Mouse (Mus musculus) embryonic facial prominence, embryonic 11.5 days (tissue): ENCODE measurements at regions not wholly inside any gene's neighbourhood (a gene's known extent, or its start where the extent isn't known, plus 50 kb on each side); places are given as distances from the start of the nearest gene placed in this dataset.

Source experiments
- ATAC-seq: fragments of 200-750 bp; cut with Nextera tagmentation; replicated peaks from 2 replicates; pipeline ENCODE4 v1.8.0; 2017; ENCODE audit warnings: low read depth; ENCODE audit not compliant: insufficient number of reproducible peaks, low FRiP score, low TSS enrichment
- DNase-seq: peaks from one replicate; pipeline ENCODE4 v3.0.0-alpha.2; 2015; ENCODE audit warnings: low spot score
- H3K27ac ChIP-seq: fragments of 300-500 bp; sonication (generic); replicated peaks from 2 replicates; pipeline ENCODE4 v1.5.1; 2014; ENCODE audit warnings: mild to moderate bottlenecking, low read depth, low read length, control low read depth
- H3K27me3 ChIP-seq: fragments of 300-500 bp; sonication (generic); 2 replicates; pipeline ENCODE4 v1.6.1; 2014; ENCODE audit warnings: mild to moderate bottlenecking, low read length, moderate library complexity, mixed read lengths; ENCODE audit not compliant: control insufficient read depth, insufficient read depth
- H3K36me3 ChIP-seq: fragments of 300-500 bp; sonication (generic); replicated peaks from 2 replicates; pipeline ENCODE4 v1.6.1; 2014; ENCODE audit warnings: low read depth, mild to moderate bottlenecking, low read length, moderate library complexity, mixed read lengths; ENCODE audit not compliant: control insufficient read depth, insufficient read depth
- H3K4me1 ChIP-seq: fragments of 300-500 bp; sonication (generic); 2 replicates; pipeline ENCODE4 v1.6.1; 2014; ENCODE audit warnings: low read length, mixed read lengths; ENCODE audit not compliant: control insufficient read depth, insufficient read depth
- H3K4me2 ChIP-seq: fragments of 300-500 bp; sonication (generic); 2 replicates; pipeline ENCODE4 v1.6.1; 2014; ENCODE audit warnings: low read depth, mild to moderate bottlenecking, control low read depth, low read length, moderate library complexity
- H3K4me3 ChIP-seq: fragments of 300-500 bp; sonication (generic); 2 replicates; pipeline ENCODE4 v1.5.1; 2014; ENCODE audit warnings: low read depth, low read length, control low read depth
- H3K9ac ChIP-seq: fragments of 300-500 bp; sonication (generic); replicated peaks from 2 replicates; pipeline ENCODE4 v1.6.1; 2014; ENCODE audit warnings: mild to moderate bottlenecking, control low read depth, low read length
- H3K9me3 ChIP-seq: fragments of 300-500 bp; sonication (generic); replicated peaks from 2 replicates; pipeline ENCODE4 v1.6.1; 2016; ENCODE audit warnings: mild to moderate bottlenecking, low read length, inconsistent platforms, mixed read lengths; ENCODE audit not compliant: control insufficient read depth
- WGBS: fragments of 180-500 bp; shearing (Covaris S2); extraction: QIAGEN DNeasy Blood & Tissue Kit; methylation state at CpG from one replicate; pipeline ENCODE4 v1.1.7; 2014; 5-methylcytosine and 5-hydroxymethylcytosine counted together

DNA sequence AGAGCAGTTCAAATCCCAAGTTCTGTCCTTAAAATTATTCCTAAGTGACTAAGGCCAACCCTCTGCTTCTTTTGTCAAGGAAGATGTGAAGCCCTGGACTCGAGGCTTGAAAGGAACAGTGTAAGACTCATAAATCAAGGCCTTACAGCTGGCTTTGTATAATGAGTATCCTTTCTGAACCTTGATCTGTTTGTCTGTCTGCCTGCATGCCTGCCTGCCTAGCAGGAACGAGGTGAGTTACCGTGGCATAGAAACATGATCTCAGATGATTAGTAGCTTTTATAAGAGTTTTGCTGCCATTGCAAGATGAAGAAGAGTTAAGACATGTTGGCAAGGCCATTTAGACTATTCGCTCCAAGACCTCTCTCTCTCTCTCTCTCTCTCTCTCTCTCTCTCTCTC lies 434.3 kb downstream of the Gm10295 start:
- Histone ChIP-seq H3K27me3 (no peaks in the 10 kb centered on the region), H3K9me3 (no peaks in the 10 kb centered on the region), H3K4me1 (no peaks in the 10 kb centered on the region), H3K4me3 (no peak overlapping the region), H3K27ac (no peak overlapping the region), H3K4me2 (no peak overlapping the region), H3K9ac (no peak overlapping the region), H3K36me3 (no peaks in the 10 kb centered on the region)
- no peak for DNase-seq
- 66% methylated on average over 4 of the region's 4 CpGs for WGBS
- no peak for ATAC-seq

DNA sequence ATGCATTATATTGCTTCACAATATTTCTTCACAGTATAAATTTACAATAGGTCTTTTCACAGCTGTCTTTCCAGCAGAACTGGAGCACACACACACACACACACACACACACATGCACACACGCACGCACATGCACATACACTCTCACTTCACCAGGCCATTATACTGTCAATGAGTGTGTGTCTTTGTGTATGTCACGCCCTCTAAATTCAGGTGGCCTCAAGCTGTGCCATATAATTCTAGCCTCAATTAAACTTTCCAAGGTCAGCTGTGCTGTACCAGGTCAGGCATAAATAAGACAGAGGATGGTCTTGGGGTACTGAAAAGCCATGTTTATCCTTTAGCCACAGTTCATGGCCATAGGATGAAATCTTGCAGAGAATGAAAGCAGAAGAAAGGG lies 442.4 kb downstream of the Gm10295 start:
- DNase-seq (no peak), ATAC-seq (no peak)
- Histone ChIP-seq H3K9me3 (no peaks in the 10 kb centered on the region), H3K27me3 (no peaks in the 10 kb centered on the region), H3K27ac (no peak overlapping the region), H3K4me3 (no peak overlapping the region), H3K36me3 (no peaks in the 10 kb centered on the region), H3K4me1 (no peaks in the 10 kb centered on the region), H3K4me2 (no peak overlapping the region), H3K9ac (no peak overlapping the region)
- WGBS, result 59% methylated on average over 3 of the region's 3 CpGs

DNA sequence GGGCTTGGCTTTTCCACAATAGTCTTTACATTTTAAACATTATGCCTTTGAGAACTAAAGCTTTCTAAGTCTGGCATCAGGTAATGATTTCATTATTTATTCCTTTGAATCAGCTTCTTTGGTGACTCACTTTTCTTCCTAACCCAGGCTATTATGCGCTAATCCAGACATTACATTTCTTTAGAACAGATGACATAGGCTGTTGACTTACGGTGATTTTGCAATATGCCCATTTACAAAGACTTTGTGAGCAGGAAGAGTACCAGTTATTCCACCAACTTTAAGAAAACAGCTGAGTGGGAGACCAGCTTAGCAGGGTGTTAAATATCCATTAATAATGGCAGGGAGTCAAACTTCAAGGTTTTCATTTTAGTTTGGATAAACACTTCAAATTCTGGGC lies 459.6 kb downstream of the Gm10295 start:
- H3K4me2 ChIP-seq, result no peak overlapping the region
- H3K36me3 ChIP-seq, result no peaks in the 10 kb centered on the region
- no peak overlapping the region for H3K9ac ChIP-seq
- H3K4me3 ChIP-seq, result no peak overlapping the region
- DNase-seq (no peak), ATAC-seq (no peak)
- no peaks in the 10 kb centered on the region for H3K9me3 ChIP-seq
- no peak overlapping the region for H3K27ac ChIP-seq
- no peaks in the 10 kb centered on the region for H3K4me1 ChIP-seq
- WGBS, result 86% methylated on average over 2 of the region's 2 CpGs
- no peaks in the 10 kb centered on the region for H3K27me3 ChIP-seq

DNA sequence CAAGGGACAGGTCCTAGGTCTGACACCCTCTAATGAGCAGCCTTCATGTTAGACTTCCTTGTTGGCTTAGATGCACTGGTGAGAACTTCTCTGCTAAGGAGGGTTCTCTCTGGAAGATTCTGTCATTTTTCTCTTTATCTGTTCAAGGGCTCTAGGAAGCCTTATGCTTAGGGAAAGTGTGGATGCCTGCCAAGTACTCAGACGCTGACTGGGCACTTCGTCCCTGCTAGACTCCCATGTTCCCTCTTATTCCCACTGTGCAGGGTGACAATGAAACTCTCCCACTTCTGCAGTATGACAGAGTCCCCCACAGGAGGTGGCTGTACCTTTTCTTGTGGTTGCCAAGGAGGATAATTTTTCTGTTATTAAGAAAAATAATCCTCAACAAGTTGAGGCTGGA lies 470.8 kb downstream of the Gm10295 start:
- Histone ChIP-seq H3K27ac (no peak overlapping the region), H3K9me3 (no peaks in the 10 kb centered on the region), H3K4me2 (no peak overlapping the region), H3K36me3 (no peaks in the 10 kb centered on the region), H3K9ac (no peak overlapping the region), H3K4me1 (no peaks in the 10 kb centered on the region), H3K27me3 (no peaks in the 10 kb centered on the region), H3K4me3 (no peak overlapping the region)
- ATAC-seq, result no peak
- no peak for DNase-seq
- WGBS, result 84% methylated on average over 2 of the region's 2 CpGs

DNA sequence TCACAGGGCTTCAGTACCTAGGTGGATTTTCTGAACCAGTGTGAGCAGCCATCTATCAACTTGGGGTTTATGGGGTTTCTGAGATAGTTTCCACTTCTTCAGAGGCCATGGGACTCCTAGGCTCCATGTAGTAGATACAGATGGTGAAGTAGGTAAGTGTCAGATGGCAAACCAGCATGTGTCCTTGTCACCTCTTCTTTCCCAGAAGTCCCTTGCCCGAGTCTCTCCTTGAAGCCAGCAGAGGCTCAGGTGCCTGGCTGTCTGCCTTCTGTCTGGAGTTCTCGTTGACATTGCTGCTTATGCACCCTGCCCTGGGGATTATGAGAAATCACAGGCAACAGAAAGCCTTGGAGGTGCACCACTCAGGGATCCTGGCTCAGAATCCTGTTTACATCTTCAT lies 476.9 kb downstream of the Gm10295 start:
- WGBS, result 72% methylated on average over 2 of the region's 2 CpGs
- H3K4me3 ChIP-seq, result no peak overlapping the region
- no peaks in the 10 kb centered on the region for H3K27me3 ChIP-seq
- no peaks in the 10 kb centered on the region for H3K36me3 ChIP-seq
- no peak overlapping the region for H3K9ac ChIP-seq
- H3K27ac ChIP-seq, result no peak overlapping the region
- no peaks in the 10 kb centered on the region for H3K4me1 ChIP-seq
- H3K9me3 ChIP-seq, result no peaks in the 10 kb centered on the region
- no peak overlapping the region for H3K4me2 ChIP-seq
- no peak for DNase-seq
- no peak for ATAC-seq

DNA sequence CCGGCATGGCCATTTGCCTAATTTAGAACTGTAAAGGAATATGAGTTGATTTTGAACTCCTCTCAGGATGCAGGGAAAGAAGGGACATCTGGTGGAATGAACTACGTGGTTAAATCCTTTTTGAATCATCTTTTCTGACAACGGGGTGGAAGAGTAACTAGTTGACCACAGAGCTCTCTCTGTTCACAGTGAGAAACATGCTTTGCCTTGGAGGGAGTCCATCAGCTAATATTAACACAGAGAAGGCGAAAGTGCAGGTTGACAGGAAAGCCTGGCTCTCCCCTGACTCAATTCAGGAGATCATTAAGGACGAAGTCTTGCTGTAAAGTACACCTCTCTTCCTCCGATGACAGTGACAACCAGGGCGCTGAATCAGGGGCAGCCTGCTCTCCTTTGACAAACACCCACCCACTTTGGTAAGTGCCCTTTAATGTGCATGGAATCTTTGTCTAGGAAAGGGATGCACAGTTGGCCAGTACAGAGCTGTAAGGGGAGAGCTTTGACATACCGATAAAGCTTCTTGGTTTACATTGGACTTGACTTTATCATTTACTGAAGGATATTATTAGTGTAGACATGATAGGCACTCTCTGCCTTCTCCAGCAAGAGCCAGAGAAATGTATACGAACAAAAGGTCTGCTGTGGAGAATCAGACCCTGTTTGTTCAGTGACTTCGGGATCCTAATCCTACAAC lies 480.3 kb downstream of the Gm10295 start:
- ATAC-seq (no peak), DNase-seq (peak; percentile 11)
- Histone ChIP-seq H3K4me1 (no peaks in the 10 kb centered on the region), H3K27ac (no peak overlapping the region), H3K27me3 (no peaks in the 10 kb centered on the region), H3K9me3 (no peaks in the 10 kb centered on the region), H3K4me3 (no peak overlapping the region), H3K9ac (no peak overlapping the region), H3K36me3 (no peaks in the 10 kb centered on the region), H3K4me2 (no peak overlapping the region)
- 53% methylated on average over 10 of the region's 10 CpGs for WGBS

DNA sequence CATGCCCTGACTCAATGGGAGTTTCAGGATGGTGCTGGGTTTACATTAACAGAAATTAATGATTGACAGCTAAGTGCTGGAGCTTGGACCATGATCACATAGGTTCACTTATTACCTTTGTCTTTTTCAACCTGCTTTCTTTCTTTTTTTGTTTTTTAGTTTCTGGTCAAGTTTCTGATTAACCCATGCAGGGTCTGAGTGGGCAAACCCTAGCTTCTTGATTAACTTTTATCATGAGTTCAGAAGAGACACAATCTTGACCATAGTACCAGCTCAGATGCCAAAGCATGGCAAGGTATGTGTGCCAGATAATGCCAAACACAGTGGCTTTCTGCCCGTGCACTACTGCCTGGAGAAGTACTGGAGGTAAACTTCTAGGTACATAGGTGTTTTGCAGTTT lies 482.2 kb downstream of the Gm10295 start:
- H3K4me3 ChIP-seq, result no peak overlapping the region
- no peaks in the 10 kb centered on the region for H3K36me3 ChIP-seq
- no peak overlapping the region for H3K27ac ChIP-seq
- WGBS, result 74% methylated on average over 1 of the region's 1 CpGs
- no peak overlapping the region for H3K4me2 ChIP-seq
- H3K9ac ChIP-seq, result no peak overlapping the region
- DNase-seq, result no peak
- ATAC-seq, result no peak
- no peaks in the 10 kb centered on the region for H3K4me1 ChIP-seq
- H3K27me3 ChIP-seq, result no peaks in the 10 kb centered on the region
- no peaks in the 10 kb centered on the region for H3K9me3 ChIP-seq

DNA sequence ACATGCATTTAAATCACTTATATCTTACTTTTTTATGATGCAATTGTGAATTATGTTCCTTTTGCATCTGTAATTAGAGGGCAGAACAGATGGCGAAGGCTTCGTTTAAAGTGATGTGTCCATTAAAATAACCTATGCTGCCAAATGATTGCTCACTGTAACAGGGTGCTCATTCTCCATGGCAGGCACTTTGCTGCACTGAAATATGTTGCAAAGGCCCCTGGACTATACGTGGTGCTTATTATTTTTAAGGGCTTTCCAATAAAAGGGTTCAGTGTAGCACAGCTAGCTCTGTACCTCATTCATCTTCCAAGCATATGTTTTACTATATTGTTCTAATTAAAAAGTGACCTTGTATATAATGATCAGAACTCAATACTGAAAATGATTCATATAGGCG lies 491.3 kb downstream of the Gm10295 start:
- H3K4me2 ChIP-seq, result no peak overlapping the region
- H3K9ac ChIP-seq, result no peak overlapping the region
- H3K27ac ChIP-seq, result no peak overlapping the region
- no peaks in the 10 kb centered on the region for H3K4me1 ChIP-seq
- no peak overlapping the region for H3K4me3 ChIP-seq
- 85% methylated on average over 4 of the region's 4 CpGs for WGBS
- no peaks in the 10 kb centered on the region for H3K27me3 ChIP-seq
- no peaks in the 10 kb centered on the region for H3K36me3 ChIP-seq
- H3K9me3 ChIP-seq, result no peaks in the 10 kb centered on the region
- ATAC-seq (no peak), DNase-seq (no peak)
